Mouse (Mus musculus) liver, postnatal 0 days (tissue): ENCODE measurements around the gene H2-Aa. TPM values are rescaled to one million over a fixed set of nuclear protein-coding genes. Genes with fewer than 3 reads are reported as not detected.
A peak's percentile ranks its signal among the peaks of the same experiment; 100 is the strongest.

Source experiments
- ATAC-seq: fragments of 200-750 bp; cut with Nextera tagmentation; 2 replicates; pipeline ENCODE4 v1.8.0; 2017; ENCODE audit warnings: mild to moderate bottlenecking, moderate library complexity
- DNase-seq: peaks from one replicate; pipeline ENCODE4 v3.0.0-alpha.2; 2016
- H3K27ac ChIP-seq: fragments of 300-500 bp; sonication (generic); 2 replicates; pipeline ENCODE4 v1.5.1; 2014; ENCODE audit warnings: antibody characterized with exemption, moderate library complexity, mild to moderate bottlenecking, low read depth
- H3K27me3 ChIP-seq: fragments of 300-500 bp; sonication (generic); 2 replicates; pipeline ENCODE4 v1.6.1; 2014; ENCODE audit warnings: low read length, control low read depth, mixed read lengths; ENCODE audit not compliant: insufficient read depth
- H3K36me3 ChIP-seq: fragments of 300-500 bp; sonication (generic); replicated peaks from 2 replicates; pipeline ENCODE4 v1.6.1; 2014; ENCODE audit warnings: mild to moderate bottlenecking, control low read depth, low read length, moderate library complexity, mixed read lengths; ENCODE audit not compliant: insufficient read depth
- H3K4me1 ChIP-seq: fragments of 300-500 bp; sonication (generic); 2 replicates; pipeline ENCODE4 v1.6.1; 2014; ENCODE audit warnings: antibody characterized with exemption, mild to moderate bottlenecking, control low read depth; ENCODE audit not compliant: insufficient read depth
- H3K4me2 ChIP-seq: fragments of 300-500 bp; sonication (generic); 2 replicates; pipeline ENCODE4 v1.6.1; 2014; ENCODE audit warnings: low read depth, mild to moderate bottlenecking, low read length, moderate library complexity, mixed read lengths
- H3K4me3 ChIP-seq: fragments of 300-500 bp; sonication (generic); 2 replicates; pipeline ENCODE4 v1.5.1; 2014; ENCODE audit warnings: low read depth, low read length
- H3K9ac ChIP-seq: fragments of 300-500 bp; sonication (generic); replicated peaks from 2 replicates; pipeline ENCODE4 v1.6.1; 2014; ENCODE audit warnings: mild to moderate bottlenecking, moderate library complexity
- H3K9me3 ChIP-seq: fragments of 300-500 bp; sonication (generic); 2 replicates; pipeline ENCODE4 v1.6.1; 2016; ENCODE audit warnings: mild to moderate bottlenecking, control low read depth, low read length, mixed read lengths
- CTCF ChIP-seq: sonication (generic); IDR thresholded peaks from 2 replicates; pipeline ENCODE4 v1.5.1; 2016; ENCODE audit warnings: antibody characterized with exemption, low read depth
- EP300 ChIP-seq: IDR thresholded peaks from 2 replicates; pipeline ENCODE4 v1.6.1; 2016; ENCODE audit warnings: antibody characterized with exemption, low read depth, mild to moderate bottlenecking
- WGBS: fragments of 180-500 bp; shearing (Covaris S2); extraction: QIAGEN DNeasy Blood & Tissue Kit; methylation state at CpG from one replicate; pipeline ENCODE4 v1.1.7; 2014; ENCODE audit not compliant: insufficient replicate concordance; 5-methylcytosine and 5-hydroxymethylcytosine counted together
- polyA plus RNA-seq: library from polyadenylated mRNA; unstranded; fragments of >200 nt; fragmentation: Nextera tagmentation; extraction: Ambion mirVana; gene quantifications from 2 replicates; pipeline ENCODE4 v1.2.1, GENCODE M21; 2015

H2-Aa gene
- polyA plus RNA-seq, 1 experiment from 2014 or later, result 15.3 TPM

- no peaks in the 10 kb centered on the region for H3K4me1 ChIP-seq
- no peak overlapping the region for H3K4me2 ChIP-seq
- no peaks in the 10 kb centered on the region for H3K9me3 ChIP-seq
- WGBS, result 19% methylated on average over 4 of the region's 4 CpGs
- no peaks in the 10 kb centered on the region for H3K27me3 ChIP-seq
- no peak overlapping the region for H3K4me3 ChIP-seq
- ATAC-seq (no peak), DNase-seq (peak; percentile 37)
- H3K9ac ChIP-seq, result no peak overlapping the region
- no peak overlapping the region for H3K27ac ChIP-seq
- H3K36me3 ChIP-seq, result no peaks in the 10 kb centered on the region
- TF ChIP-seq CTCF (peak; percentile 84), EP300 (no peak)
These were observed 37.7 kb downstream of the H2-Aa start for GRCm38 (mm10) chr17:34249878-34250277.

DNA sequence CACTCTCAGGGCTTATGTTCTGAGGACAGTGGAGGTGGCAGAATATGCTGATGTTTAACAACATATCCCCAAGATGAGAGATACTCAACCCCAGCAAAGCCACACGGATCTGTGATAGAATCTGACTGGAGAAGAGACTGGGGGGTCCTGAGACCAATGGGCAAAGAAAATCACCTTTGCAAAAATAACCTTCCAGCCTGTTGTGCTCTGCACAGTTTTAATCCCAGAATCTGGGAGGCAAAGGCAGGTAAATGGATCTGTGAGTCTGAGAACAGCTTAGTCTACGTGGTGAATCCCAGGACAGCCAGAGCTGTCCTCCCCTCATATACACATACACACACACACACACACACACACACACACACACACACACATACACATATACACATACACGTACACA lies 38.3 kb downstream of the H2-Aa start:
- TF ChIP-seq EP300 (no peak), CTCF (no peak)
- H3K27me3 ChIP-seq, result no peaks in the 10 kb centered on the region
- 33% methylated on average over 3 of the region's 3 CpGs for WGBS
- no peak overlapping the region for H3K9ac ChIP-seq
- H3K36me3 ChIP-seq, result no peaks in the 10 kb centered on the region
- ATAC-seq, result no peak
- H3K9me3 ChIP-seq, result no peaks in the 10 kb centered on the region
- H3K4me3 ChIP-seq, result no peak overlapping the region
- DNase-seq, result no peak
- no peak overlapping the region for H3K27ac ChIP-seq
- H3K4me2 ChIP-seq, result no peak overlapping the region
- H3K4me1 ChIP-seq, result no peaks in the 10 kb centered on the region

GRCm38 (mm10) chr17:34248764-34249163 lies 38.9 kb downstream of the H2-Aa start:
- Histone ChIP-seq H3K27me3 (no peaks in the 10 kb centered on the region), H3K9me3 (no peaks in the 10 kb centered on the region), H3K9ac (no peak overlapping the region), H3K27ac (no peak overlapping the region), H3K4me2 (no peak overlapping the region), H3K36me3 (no peaks in the 10 kb centered on the region), H3K4me3 (no peak overlapping the region), H3K4me1 (no peaks in the 10 kb centered on the region)
- TF ChIP-seq EP300 (no peak), CTCF (peak; percentile 39)
- ATAC-seq (no peak), DNase-seq (peak; percentile 18)
- 32% methylated on average over 2 of the region's 2 CpGs for WGBS

DNA sequence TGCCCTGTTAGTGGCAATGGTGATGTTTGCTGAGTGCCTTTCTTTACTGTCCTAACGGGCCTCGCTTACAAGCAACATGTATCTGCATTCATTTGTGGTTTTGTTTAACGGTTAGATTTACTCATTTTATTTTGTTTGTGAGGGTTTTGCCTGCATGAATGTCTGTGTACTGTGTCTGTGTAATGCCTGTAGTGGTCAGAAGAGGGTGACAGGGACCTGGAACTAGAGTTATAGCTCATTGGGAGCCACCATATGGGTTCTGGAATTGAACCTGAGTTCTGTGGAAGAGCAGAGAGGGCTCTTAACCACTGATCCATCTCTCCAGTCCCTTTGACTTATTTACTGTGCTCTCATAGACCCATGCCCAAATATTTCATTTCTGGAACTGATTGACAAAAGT lies 40.6 kb downstream of the H2-Aa start:
- H3K4me2 ChIP-seq, result no peak overlapping the region
- H3K27ac ChIP-seq, result no peak overlapping the region
- WGBS, result 61% methylated on average over 3 of the region's 3 CpGs
- H3K36me3 ChIP-seq, result no peaks in the 10 kb centered on the region
- DNase-seq (no peak), ATAC-seq (no peak)
- no peaks in the 10 kb centered on the region for H3K27me3 ChIP-seq
- H3K4me1 ChIP-seq, result no peaks in the 10 kb centered on the region
- no peak overlapping the region for H3K4me3 ChIP-seq
- no peak overlapping the region for H3K9ac ChIP-seq
- TF ChIP-seq CTCF (peak; percentile 40), EP300 (no peak)
- no peaks in the 10 kb centered on the region for H3K9me3 ChIP-seq

DNA sequence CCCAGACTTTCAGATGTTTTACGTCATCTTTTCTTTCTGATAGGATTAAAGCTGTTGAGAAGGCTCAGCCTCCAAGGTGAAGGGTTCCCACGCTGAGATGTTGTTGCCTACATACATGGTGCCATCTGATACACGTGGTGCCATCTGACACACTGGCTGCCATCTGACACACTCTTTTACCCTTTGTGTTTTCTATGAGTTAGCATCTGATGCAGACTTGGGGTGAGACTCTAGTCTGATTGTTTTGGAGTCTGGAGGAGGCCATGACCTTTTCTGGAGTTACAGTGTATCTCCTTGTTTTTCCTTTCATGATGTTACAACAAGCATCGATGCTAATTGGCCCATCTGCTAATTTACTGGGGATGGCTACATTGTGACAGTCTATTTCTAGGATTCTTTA lies 43.0 kb downstream of the H2-Aa start:
- ATAC-seq, result no peak
- H3K4me2 ChIP-seq, result no peak overlapping the region
- H3K27ac ChIP-seq, result no peak overlapping the region
- H3K9me3 ChIP-seq, result 0 out of 2 replicates have a peak, but pooled peaks cover 5% of the 10 kb centered on the region
- DNase-seq, result no peak
- H3K27me3 ChIP-seq, result no peaks in the 10 kb centered on the region
- TF ChIP-seq EP300 (no peak), CTCF (no peak)
- no peak overlapping the region for H3K4me3 ChIP-seq
- H3K4me1 ChIP-seq, result no peaks in the 10 kb centered on the region
- H3K9ac ChIP-seq, result no peak overlapping the region
- 72% methylated on average over 4 of the region's 4 CpGs for WGBS
- H3K36me3 ChIP-seq, result no peaks in the 10 kb centered on the region

GRCm38 (mm10) chr17:34240916-34241315 lies 46.7 kb downstream of the H2-Aa start:
- peaks cover 3% of the 10 kb centered on the region; the same call in 1 of the 2 replicates for H3K4me1 ChIP-seq
- ATAC-seq, result no peak
- WGBS, result 70% methylated on average over 6 of the region's 6 CpGs

GRCm38 (mm10) chr17:34240366-34240765 lies 47.3 kb downstream of the H2-Aa start:
- Histone ChIP-seq H3K27me3 (no peaks in the 10 kb centered on the region), H3K9me3 (0 out of 2 replicates have a peak, but pooled peaks cover 5% of the 10 kb centered on the region), H3K4me1 (peaks cover 3% of the 10 kb centered on the region; the same call in 1 of the 2 replicates), H3K4me3 (no peak overlapping the region), H3K4me2 (peak overlapping the region; percentile 52), H3K9ac (no peak overlapping the region), H3K27ac (peak overlapping the region; percentile 85), H3K36me3 (no peaks in the 10 kb centered on the region)
- ATAC-seq, result no peak
- TF ChIP-seq EP300 (no peak), CTCF (no peak)
- DNase-seq, result no peak
- 32% methylated on average over 3 of the region's 3 CpGs for WGBS

More at GRCm38 (mm10) chr17:34240916-34241315, 46.7 kb downstream of the H2-Aa start:
- DNase-seq, result no peak
- Histone ChIP-seq H3K9ac (no peak overlapping the region), H3K27ac (no peak overlapping the region), H3K4me2 (no peak overlapping the region), H3K27me3 (no peaks in the 10 kb centered on the region), H3K9me3 (0 out of 2 replicates have a peak, but pooled peaks cover 5% of the 10 kb centered on the region), H3K36me3 (no peaks in the 10 kb centered on the region), H3K4me3 (no peak overlapping the region)
- TF ChIP-seq CTCF (no peak), EP300 (no peak)
